Mouse (Mus musculus) spleen, adult 12 weeks (tissue): ENCODE results near the gene Uqcc3.
A peak's percentile ranks its signal among the peaks of the same experiment; 100 is the strongest.
"Not testable (repeated sequence)": the region's sequence is repeated elsewhere in the genome, so short reads cannot be mapped to it uniquely, and the experiment has no call there.

ENCODE experiments used
- DNase-seq: peaks from one replicate; pipeline ENCODE4 v3.0.0; 2022; ENCODE audit warnings: low spot score

Gene Uqcc3

GRCm38 (mm10) chr19:8850402-8850901, 30.3 kb downstream of the Uqcc3 start, which contains the start of gene Lrrn4cl:
Gene Lrrn4cl, plus strand, starts transcription at chr19:8850768.
- DNase-seq, result no peak

DNA sequence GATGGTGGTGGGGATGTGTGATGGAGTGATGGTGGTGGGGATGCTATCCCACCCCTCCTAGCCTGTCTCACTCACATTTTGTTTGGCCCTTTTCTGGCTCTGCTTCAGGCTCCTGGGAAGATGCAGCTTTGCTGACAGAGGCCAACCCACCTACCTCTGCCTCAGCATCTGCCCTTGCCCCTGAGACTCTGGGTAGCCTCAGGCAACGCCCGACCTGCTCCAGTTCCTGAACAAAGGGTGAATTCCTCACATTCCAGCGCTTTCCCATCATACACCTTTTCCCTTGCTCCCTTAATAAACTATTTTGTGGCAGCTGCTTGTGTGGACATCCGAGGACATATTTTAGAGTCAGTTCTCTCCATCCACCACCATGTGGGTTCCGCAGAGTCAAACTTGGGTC, 32.4 kb downstream of the Uqcc3 start:
- no peak for DNase-seq

DNA sequence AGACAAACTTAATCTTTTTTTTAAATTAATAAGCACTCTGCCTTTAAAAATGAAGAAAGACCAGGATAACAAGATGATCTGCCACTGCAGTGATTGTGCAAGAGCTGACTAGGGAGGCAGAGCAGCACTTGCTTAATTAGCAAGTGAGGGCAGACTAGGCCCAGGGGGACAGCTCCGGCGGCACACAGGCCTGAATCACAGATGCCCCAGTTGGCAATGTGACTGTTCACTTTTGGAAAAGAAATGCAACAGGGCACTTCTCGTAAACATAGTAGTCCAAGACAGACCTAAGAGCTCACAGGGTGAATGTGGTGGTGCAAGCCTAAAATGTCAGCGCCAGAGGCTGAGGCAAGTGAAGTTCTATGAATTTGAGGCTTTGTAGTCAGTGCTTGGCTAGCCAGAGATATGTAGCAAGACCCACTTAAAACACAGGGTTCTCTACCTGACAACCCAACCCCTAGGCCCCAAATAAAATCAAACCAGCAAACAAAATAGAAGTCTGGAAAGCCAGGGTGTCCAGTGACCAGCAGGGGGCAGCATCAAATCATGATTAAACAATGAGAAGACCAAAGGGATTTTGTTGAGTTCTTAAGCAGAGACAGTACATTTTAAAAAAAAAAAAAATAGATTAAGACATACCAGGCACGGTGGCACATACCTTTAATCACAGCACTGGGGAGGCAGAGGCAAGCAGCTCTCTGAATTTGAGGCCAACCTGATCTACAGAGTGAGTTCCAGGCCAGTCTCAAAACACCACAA, 36.2 kb downstream of the Uqcc3 start:
- peak; percentile 54 for DNase-seq

GRCm38 (mm10) chr19:8842961-8843360, 37.8 kb downstream of the Uqcc3 start:
- DNase-seq, result no peak

- DNase-seq, result no peak
These were observed 39.7 kb downstream of the Uqcc3 start for GRCm38 (mm10) chr19:8841012-8841411.

GRCm38 (mm10) chr19:8839908-8840791, 40.6 kb downstream of the Uqcc3 start:
- DNase-seq, result peak; percentile 65

GRCm38 (mm10) chr19:8839103-8839907, 41.4 kb downstream of the Uqcc3 start, which contains the start of gene Gng3:
Gene Gng3, minus strand, starts transcription at chr19:8839194.
- DNase-seq, result no peak

- no peak for DNase-seq
These were observed 42.5 kb downstream of the Uqcc3 start for GRCm38 (mm10) chr19:8838041-8838730.

GRCm38 (mm10) chr19:8837251-8837791, 43.4 kb downstream of the Uqcc3 start, which contains the start of gene Bscl2:
Gene Bscl2, plus strand, starts transcription at chr19:8837467.
- peak; percentile 76 for DNase-seq

DNA sequence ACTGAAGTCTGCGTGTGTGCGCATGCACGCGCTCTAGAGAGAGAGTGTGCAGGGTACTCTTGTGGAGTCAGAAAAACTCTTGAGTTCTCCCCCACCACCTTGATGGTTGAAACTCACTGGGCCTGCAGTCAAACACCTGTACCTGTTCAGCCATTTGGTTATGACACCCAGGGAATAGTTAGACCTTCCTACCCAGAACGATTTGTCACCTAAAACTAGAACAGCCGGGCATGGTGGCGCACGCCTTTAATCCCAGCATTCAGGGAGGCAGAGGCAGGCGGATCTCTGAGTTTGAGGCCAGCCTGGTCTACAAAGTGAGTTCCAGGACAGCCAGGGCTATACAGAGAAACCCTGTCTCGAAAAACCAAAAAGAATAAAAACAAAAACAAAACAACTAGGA, 44.4 kb downstream of the Uqcc3 start:
- DNase-seq, result not testable (repeated sequence)

GRCm38 (mm10) chr19:8832971-8833370, 47.8 kb downstream of the Uqcc3 start:
- DNase-seq, result no peak

- no peak for DNase-seq
These were observed 49.5 kb downstream of the Uqcc3 start for GRCm38 (mm10) chr19:8831262-8831661.

DNA sequence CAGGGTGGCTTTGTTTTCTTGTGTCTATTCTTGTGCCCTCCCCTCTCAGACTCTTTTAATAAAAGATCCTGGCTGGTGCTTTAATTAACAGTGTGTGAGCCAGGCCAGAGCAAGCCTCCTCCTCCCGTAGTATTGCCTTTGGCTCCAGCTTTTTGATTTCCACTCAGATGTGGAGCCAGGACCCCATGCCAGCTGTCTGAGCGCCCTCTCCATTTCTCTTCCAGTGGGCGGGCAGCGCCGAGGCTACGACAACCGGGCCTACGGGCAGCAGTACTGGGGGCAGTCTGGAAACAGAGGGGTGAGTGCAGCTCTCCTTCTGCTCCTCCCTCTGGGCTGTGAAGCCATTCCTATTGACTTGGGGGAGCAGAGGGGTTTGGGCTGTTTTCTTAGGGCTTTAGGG, 50.1 kb downstream of the Uqcc3 start:
- no peak for DNase-seq
